In the genomic region with DNA sequence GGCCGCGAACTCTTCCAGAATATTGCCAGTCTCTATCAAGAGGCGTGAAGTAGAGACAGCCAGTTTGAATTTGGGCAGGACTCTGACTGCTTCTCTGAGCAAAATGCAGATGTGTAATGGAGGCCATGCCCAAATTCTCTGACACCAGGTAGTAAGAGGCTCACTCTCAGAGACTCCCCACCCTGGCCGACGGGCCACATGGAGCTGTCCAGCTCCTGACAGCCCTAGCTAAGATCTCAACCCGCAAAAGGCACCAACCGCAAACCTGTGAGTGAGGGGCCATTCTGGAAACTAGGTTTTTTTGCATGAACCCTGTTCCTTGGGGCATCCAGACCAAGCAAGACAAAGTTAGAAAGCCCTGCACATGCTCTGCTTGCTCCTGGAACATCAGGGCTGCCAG, we compare ENCODE assay signal across 25 mouse cellular contexts. TPM values are rescaled to one million over a fixed set of nuclear protein-coding genes. Genes with fewer than 3 reads are reported as not detected.
DNase-seq lines count a peak whose midpoint lies in the region; ATAC-seq and TF ChIP-seq lines count a peak whose summit lies in the region.
"Had no signal": no experiment of that assay in that cellular context is flagged by ENCODE, and none has a peak within 500 bp of the region (broad histone marks: within the 10 kb centered on the region; RNA-seq: fewer than 3 reads in every experiment).

No protein-coding gene starts in this region.

- no peak overlapping the region for H3K4me3 ChIP-seq in ES-Bruce4 (ENCODE audit: low read depth, low read length)
- no peak overlapping the region for H3K4me3 ChIP-seq in embryonic facial prominence, embryonic 10.5 days
- no peak overlapping the region for H3K4me3 ChIP-seq in limb, embryonic 14.5 days (replicated peaks; ENCODE audit: low read length)
- H3K4me3 ChIP-seq in hindbrain, embryonic 11.5 days (ENCODE audit: low read depth, low read length): no peak overlapping the region
- H3K4me3 ChIP-seq in liver, embryonic 12.5 days: no peak overlapping the region
- H3K4me3 ChIP-seq: gastrocnemius, adult 2 months; heart, embryonic 12.5 days; hindbrain, embryonic 10.5 days; hindbrain, embryonic 15.5 days had no signal

- H3K4me2 ChIP-seq in limb, embryonic 14.5 days (replicated peaks; ENCODE audit: low read depth, low read length, severe bottlenecking): no peak overlapping the region
- H3K4me2 ChIP-seq in hindbrain, embryonic 11.5 days (replicated peaks; ENCODE audit: low read depth, low read length): no peak overlapping the region
- no peak overlapping the region for H3K4me2 ChIP-seq in liver, embryonic 12.5 days
- H3K4me2 ChIP-seq: heart, embryonic 12.5 days; hindbrain, embryonic 15.5 days had no signal

- no peak overlapping the region for H3K27ac ChIP-seq in ES-Bruce4 (ENCODE audit: insufficient read depth, low read length)
- no peak overlapping the region for H3K27ac ChIP-seq in embryonic facial prominence, embryonic 10.5 days (replicated peaks)
- H3K27ac ChIP-seq in limb, embryonic 14.5 days (replicated peaks; ENCODE audit: low read depth, low read length): no peak overlapping the region
- H3K27ac ChIP-seq in hindbrain, embryonic 11.5 days (ENCODE audit: low read depth, low read length): no peak overlapping the region
- H3K27ac ChIP-seq in liver, embryonic 12.5 days: no peak overlapping the region
- H3K27ac ChIP-seq: gastrocnemius, adult 2 months; hindbrain, embryonic 15.5 days had no signal

- no peak for ATAC-seq in limb, embryonic 14.5 days (ENCODE audit: low FRiP score, low read depth)
- no peak for ATAC-seq in hindbrain, embryonic 11.5 days (ENCODE audit: low FRiP score)
- ATAC-seq in megakaryocyte-erythroid progenitor cell, adult 5-6 weeks (replicated peaks; ENCODE audit: low FRiP score, low TSS enrichment, poor library complexity, severe bottlenecking): no peak
- ATAC-seq in liver, embryonic 12.5 days: no peak
- ATAC-seq: forebrain, embryonic 14.5 days; intestine, embryonic 16.5 days; Patski had no signal

- H3K4me1 ChIP-seq in ES-Bruce4 (ENCODE audit: control insufficient read depth, insufficient read depth, low read length): peaks cover 2% of the 10 kb centered on the region
- peaks cover 13% of the 10 kb centered on the region for H3K4me1 ChIP-seq in embryonic facial prominence, embryonic 10.5 days
- no peaks in the 10 kb centered on the region for H3K4me1 ChIP-seq in limb, embryonic 14.5 days (ENCODE audit: control insufficient read depth, insufficient read depth, low read length)
- 0 out of 2 replicates have a peak, but pooled peaks cover 5% of the 10 kb centered on the region for H3K4me1 ChIP-seq in hindbrain, embryonic 11.5 days (replicated peaks; ENCODE audit: control insufficient read depth, insufficient read depth, low read length)
- peaks cover 20% of the 10 kb centered on the region for H3K4me1 ChIP-seq in liver, embryonic 12.5 days
- H3K4me1 ChIP-seq: heart, embryonic 12.5 days; hindbrain, embryonic 15.5 days had no signal

- H3K27me3 ChIP-seq in ES-Bruce4 (ENCODE audit: control insufficient read depth, insufficient read depth, low read length, poor library complexity, severe bottlenecking): no peaks in the 10 kb centered on the region
- H3K27me3 ChIP-seq in embryonic facial prominence, embryonic 10.5 days (replicated peaks; ENCODE audit: low read depth, poor library complexity, severe bottlenecking): peaks cover 40% of the 10 kb centered on the region
- no peaks in the 10 kb centered on the region for H3K27me3 ChIP-seq in limb, embryonic 14.5 days (ENCODE audit: control insufficient read depth, insufficient read depth, low read length)
- peaks cover 17% of the 10 kb centered on the region for H3K27me3 ChIP-seq in hindbrain, embryonic 11.5 days (ENCODE audit: control insufficient read depth, insufficient read depth, low read length)
- H3K27me3 ChIP-seq in liver, embryonic 12.5 days (replicated peaks): peaks cover 44% of the 10 kb centered on the region

- WGBS in embryonic facial prominence, embryonic 10.5 days: 54% methylated on average over 7 of the region's 7 CpGs
- WGBS in limb, embryonic 14.5 days: 39% methylated on average over 7 of the region's 7 CpGs
- WGBS in hindbrain, embryonic 11.5 days: 74% methylated on average over 7 of the region's 7 CpGs
- 46% methylated on average over 7 of the region's 7 CpGs for WGBS in liver, embryonic 12.5 days (ENCODE audit: insufficient replicate concordance)

- peak; percentile 36 for DNase-seq in ES-CJ7 (ENCODE audit: low read depth, low spot score)
- DNase-seq in embryonic facial prominence, embryonic 10.5 days (ENCODE audit: low spot score): peak; percentile 39
- DNase-seq in limb, embryonic 14.5 days (ENCODE audit: low spot score): peak; percentile 22
- DNase-seq in hindbrain, embryonic 11.5 days (ENCODE audit: low spot score): no peak
- DNase-seq: adrenal gland, postnatal 14 days; cerebellum, adult 11-12 months; cerebellum, adult 9-10 months; cerebellum, postnatal 25 days; gastrocnemius, adult 2 months; gastrocnemius, postnatal 25 days had no signal

- H3K9me3 ChIP-seq in ES-Bruce4 (replicated peaks; ENCODE audit: control insufficient read depth, insufficient read depth, low read length, poor library complexity, severe bottlenecking): no peaks in the 10 kb centered on the region
- no peaks in the 10 kb centered on the region for H3K9me3 ChIP-seq in embryonic facial prominence, embryonic 10.5 days
- no peaks in the 10 kb centered on the region for H3K9me3 ChIP-seq in limb, embryonic 14.5 days (ENCODE audit: control insufficient read depth, low read length)
- no peaks in the 10 kb centered on the region for H3K9me3 ChIP-seq in hindbrain, embryonic 11.5 days (ENCODE audit: control insufficient read depth, low read length)
- no peaks in the 10 kb centered on the region for H3K9me3 ChIP-seq in liver, embryonic 12.5 days (replicated peaks)
- H3K9me3 ChIP-seq: heart, embryonic 12.5 days; hindbrain, embryonic 10.5 days; hindbrain, embryonic 15.5 days had no signal

- 0 out of 2 replicates have a peak, but pooled peaks have one; percentile 15 for TF ChIP-seq EP300 in ES-Bruce4 (IDR thresholded peaks at IDR 0.05; ENCODE audit: insufficient read depth, low read depth, low read length)

- TF ChIP-seq POLR2A in ES-Bruce4 (IDR thresholded peaks at IDR 0.05; ENCODE audit: insufficient read depth, low read length): no peak
- no peak for TF ChIP-seq POLR2A in limb, embryonic 14.5 days (IDR thresholded peaks at IDR 0.05; ENCODE audit: borderline replicate concordance, extremely low read depth, insufficient read depth, insufficient read length)

- H3K9ac ChIP-seq in ES-Bruce4 (ENCODE audit: low read depth, poor library complexity, severe bottlenecking): no peak overlapping the region
- no peak overlapping the region for H3K9ac ChIP-seq in limb, embryonic 14.5 days (ENCODE audit: low read depth, low read length, severe bottlenecking)
- H3K9ac ChIP-seq in hindbrain, embryonic 11.5 days (ENCODE audit: low read depth, low read length): no peak overlapping the region
- H3K9ac ChIP-seq in liver, embryonic 12.5 days: no peak overlapping the region
- H3K9ac ChIP-seq: heart, embryonic 12.5 days; hindbrain, embryonic 15.5 days had no signal

- TF ChIP-seq CTCF in ES-Bruce4 (IDR thresholded peaks at IDR 0.05; ENCODE audit: low read depth, low read length): no peak

- H3K36me3 ChIP-seq in ES-Bruce4 (ENCODE audit: control insufficient read depth, insufficient read depth, low read length, poor library complexity, severe bottlenecking): no peaks in the 10 kb centered on the region
- no peaks in the 10 kb centered on the region for H3K36me3 ChIP-seq in embryonic facial prominence, embryonic 10.5 days (replicated peaks)
- H3K36me3 ChIP-seq in limb, embryonic 14.5 days (ENCODE audit: control insufficient read depth, insufficient read depth, low read length): no peaks in the 10 kb centered on the region
- no peaks in the 10 kb centered on the region for H3K36me3 ChIP-seq in hindbrain, embryonic 11.5 days (ENCODE audit: control insufficient read depth, insufficient read depth, low read length)
- H3K36me3 ChIP-seq in liver, embryonic 12.5 days: no peaks in the 10 kb centered on the region
- H3K36me3 ChIP-seq: heart, embryonic 12.5 days; hindbrain, embryonic 10.5 days; hindbrain, embryonic 15.5 days had no signal

RNA-seq across cellular contexts. Expression of a gene that starts 39.7 kb away (rescaled TPM):
- polyA plus RNA-seq in ES-Bruce4 (2011; ENCODE audit: insufficient read depth, insufficient read length, low read depth, missing spikeins): 13.4 and 19.6 TPM in 2 replicates
- polyA plus RNA-seq in embryonic facial prominence, embryonic 10.5 days (2016; fragmentation: Nextera tagmentation; extraction: Ambion mirVana): 29.7 and 31.0 TPM in 2 replicates
- polyA plus RNA-seq in limb, embryonic 14.5 days (2012; rRNA removed): 36.2 and 38.7 TPM in 2 replicates
- polyA plus RNA-seq in limb, embryonic 14.5 days (2014; fragmentation: Nextera tagmentation; extraction: Ambion mirVana): 59.7 and 64.8 TPM in 2 replicates
- 33.4 and 35.4 TPM in 2 replicates for polyA plus RNA-seq in hindbrain, embryonic 11.5 days (2014; fragmentation: Nextera tagmentation; extraction: Ambion mirVana)
- 51.9 and 52.4 TPM in 2 replicates for total RNA-seq in megakaryocyte-erythroid progenitor cell, adult 5-6 weeks (2014; fragmentation: Nextera tagmentation)
- total RNA-seq in megakaryocyte-erythroid progenitor cell, adult 5-6 weeks (2017): 47.2 and 50.8 TPM in 2 replicates
- 63.5 and 65.7 TPM in 2 replicates for polyA plus RNA-seq in liver, embryonic 12.5 days (2016; fragmentation: Nextera tagmentation; extraction: Ambion mirVana)

RNA-seq across cellular contexts. Expression of a gene that starts 58.6 kb away (rescaled TPM):
- 1.6 TPM in 1 of 2 replicates, not detected in the other for polyA plus RNA-seq in ES-Bruce4 (2011; ENCODE audit: insufficient read depth, insufficient read length, low read depth, missing spikeins)
- not detected in 2 replicates for polyA plus RNA-seq in embryonic facial prominence, embryonic 10.5 days (2016; fragmentation: Nextera tagmentation; extraction: Ambion mirVana)
- polyA plus RNA-seq in limb, embryonic 14.5 days (2012; rRNA removed): not detected in 2 replicates
- polyA plus RNA-seq in limb, embryonic 14.5 days (2014; fragmentation: Nextera tagmentation; extraction: Ambion mirVana): not detected in 2 replicates
- polyA plus RNA-seq in hindbrain, embryonic 11.5 days (2014; fragmentation: Nextera tagmentation; extraction: Ambion mirVana): not detected in 2 replicates
- total RNA-seq in megakaryocyte-erythroid progenitor cell, adult 5-6 weeks (2014; fragmentation: Nextera tagmentation): 7.6 TPM in 1 of 2 replicates, not detected in the other
- total RNA-seq in megakaryocyte-erythroid progenitor cell, adult 5-6 weeks (2017): not detected in 2 replicates
- not detected in 2 replicates for polyA plus RNA-seq in liver, embryonic 12.5 days (2016; fragmentation: Nextera tagmentation; extraction: Ambion mirVana)
- total RNA-seq: gastrocnemius, postnatal 25 days; granulocyte monocyte progenitor cell, adult 5-6 weeks; heart, adult 8-10 months; heart, postnatal 25 days had no signal
- polyA plus RNA-seq: cortical plate, adult 2 months; embryonic facial prominence, embryonic 14.5 days; forebrain, embryonic 14.5 days; heart, embryonic 12.5 days; heart, embryonic 16.5 days; hindbrain, embryonic 10.5 days; hindbrain, embryonic 15.5 days; intestine, embryonic 16.5 days had no signal
